Mouse (Mus musculus) cerebellum, postnatal 10 days (tissue): ENCODE results near the gene Ndufa11.
A peak's percentile ranks its signal among the peaks of the same experiment; 100 is the strongest.

Experiments
- DNase-seq, 2 experiments: peaks; one replicate each; pipeline ENCODE4 v3.0.0; 2021; ENCODE audit warnings: mixed read lengths in 2 of 2

The Ndufa11 gene

GRCm38 (mm10) chr17:56717363-56718058 lies at the start of gene Ndufa11, which contains the start of gene Vmac:
Ndufa11 (plus strand) TSS chr17:56717767.
Vmac (minus strand) TSS chr17:56718022.
- DNase-seq, result peak; percentile 98 to 99

DNA sequence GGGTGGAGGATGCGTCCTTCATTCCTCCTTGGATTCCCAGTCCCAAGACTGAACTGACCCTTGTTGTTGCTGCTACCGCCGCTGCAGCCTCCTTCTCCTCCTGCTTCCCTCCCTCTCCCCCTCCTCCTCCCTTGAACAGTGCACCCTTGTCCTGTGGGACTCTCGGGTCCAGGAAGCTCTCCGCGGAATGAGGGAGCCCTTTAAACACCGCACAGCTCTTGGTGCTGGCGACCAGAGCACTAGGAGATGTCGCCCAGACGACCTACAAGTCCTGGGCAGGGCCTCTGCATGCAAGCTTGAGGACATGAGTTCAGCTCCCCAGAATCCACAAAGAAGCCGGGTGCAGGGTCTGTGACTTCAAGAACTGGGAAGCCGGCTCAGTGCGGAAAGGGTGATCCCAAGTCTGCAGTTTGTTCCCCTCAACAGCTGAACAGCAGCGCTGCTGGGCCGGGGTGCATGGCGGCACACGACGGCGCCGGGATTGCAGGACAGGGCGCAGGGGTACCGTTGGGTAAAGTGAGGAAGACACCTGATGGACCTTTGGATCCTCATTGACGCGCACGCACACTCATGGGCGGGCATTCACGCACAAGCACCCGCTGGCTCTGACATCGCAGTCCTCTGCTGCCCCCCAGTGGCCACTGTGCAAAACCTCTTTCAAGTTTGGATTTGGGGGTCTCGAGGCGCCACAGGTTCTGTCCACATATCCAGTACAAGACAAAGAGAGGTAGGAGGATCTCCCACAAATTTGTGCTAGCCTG lies 49.0 kb upstream of the Ndufa11 start:
- peak; percentile 95 to 96 for DNase-seq

DNA sequence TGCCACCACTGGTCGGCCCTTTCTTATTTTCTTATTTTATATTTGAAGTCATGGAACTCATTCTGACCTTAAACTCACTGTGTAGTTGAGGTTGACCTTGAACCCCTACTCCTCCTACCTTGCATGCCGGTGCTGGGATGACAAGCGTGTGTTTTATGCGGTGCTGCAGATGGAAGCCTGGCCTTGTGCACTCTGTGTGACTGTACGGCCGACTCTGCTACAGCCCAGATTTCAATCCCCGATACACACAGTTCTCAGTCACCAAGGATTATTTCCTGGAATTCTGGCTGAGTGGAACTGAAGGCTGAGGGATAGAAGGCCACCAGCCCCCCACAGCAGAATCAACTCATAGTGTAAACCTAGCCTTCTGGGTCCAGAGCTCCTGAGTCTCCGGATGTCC lies 47.8 kb upstream of the Ndufa11 start:
- DNase-seq, result no peak

DNA sequence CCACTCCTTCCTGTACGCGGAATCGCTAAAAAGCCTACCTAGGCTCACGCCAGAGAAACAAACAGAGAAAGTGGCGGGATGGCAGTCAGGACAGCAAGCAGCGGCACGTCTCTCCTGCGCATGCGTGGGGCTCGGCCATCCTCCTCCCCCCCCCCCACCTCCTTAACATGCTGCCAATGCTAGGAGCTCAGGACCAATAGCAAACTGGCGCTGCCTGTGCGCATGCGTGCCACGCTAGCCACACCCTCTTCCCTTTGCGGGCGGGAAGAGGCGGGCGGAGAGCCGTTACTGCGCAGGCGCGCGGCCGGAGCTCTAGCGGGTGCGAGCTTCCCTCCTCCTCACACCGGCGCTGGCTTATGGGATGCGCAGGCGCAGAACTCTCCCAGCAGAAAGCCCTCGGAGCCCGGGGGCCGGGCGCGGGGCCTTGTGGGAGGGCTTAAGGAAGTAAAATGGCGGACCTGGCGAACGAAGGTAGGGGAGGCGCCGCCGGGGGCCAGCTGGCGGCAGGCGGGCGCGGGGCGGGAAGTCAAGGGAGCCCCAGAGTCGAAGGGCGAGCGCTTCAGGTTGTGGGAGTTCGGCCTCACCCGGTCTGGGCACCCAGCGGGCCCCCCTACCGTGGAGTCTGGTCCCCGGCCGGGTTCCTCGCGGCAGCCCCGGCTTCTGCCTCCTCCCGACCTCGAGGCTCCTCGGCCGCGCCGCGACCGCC lies 44.5 kb upstream of the Ndufa11 start, which contains the start of gene Ranbp3:
Gene Ranbp3, plus strand, starts transcription at position 354 of the 706 bp plus-strand sequence.
- peak; percentile 99 to 100 for DNase-seq

GRCm38 (mm10) chr17:56673647-56674416 lies 43.7 kb upstream of the Ndufa11 start:
- DNase-seq, result peak in 1 of 2 experiments; percentile 50

DNA sequence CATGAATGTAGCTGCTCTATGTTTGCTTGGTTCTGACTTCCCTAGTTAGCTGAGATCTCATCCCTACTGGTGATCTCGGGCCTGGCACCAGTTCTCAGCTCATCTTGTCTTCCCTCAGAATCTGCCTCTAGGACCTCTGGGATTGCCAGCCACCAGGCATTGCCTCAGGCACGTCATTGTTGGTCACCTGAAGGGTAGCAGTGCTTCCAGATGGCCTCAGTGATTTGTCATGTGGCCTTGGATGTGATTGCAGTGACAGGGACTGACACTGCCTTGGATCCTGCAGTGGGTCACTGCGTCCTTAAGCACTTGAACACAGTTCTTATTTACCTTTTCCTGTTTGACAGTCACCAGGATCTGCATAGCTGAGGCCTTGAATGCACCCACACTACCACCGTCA lies 35.8 kb upstream of the Ndufa11 start:
- no peak for DNase-seq

DNA sequence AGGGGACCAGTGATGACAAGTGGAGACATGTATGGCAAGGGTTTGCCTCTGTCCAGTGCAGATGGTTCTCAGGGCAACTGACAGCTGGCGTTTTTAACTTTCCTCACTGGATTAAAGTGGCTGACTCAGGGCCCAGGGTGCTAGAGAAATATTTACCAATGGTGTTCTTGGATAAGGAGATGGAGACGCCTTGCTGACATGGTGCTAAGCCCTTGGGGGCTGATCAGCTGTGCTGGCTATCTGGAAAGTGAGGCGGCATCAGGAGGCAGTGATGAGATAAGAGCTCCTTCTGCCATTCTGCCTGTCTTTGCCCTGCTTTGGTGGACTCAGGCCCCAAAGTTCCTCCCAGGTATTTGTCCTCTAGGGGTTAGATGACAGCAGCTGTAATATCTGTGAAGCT lies 34.7 kb upstream of the Ndufa11 start:
- DNase-seq, result no peak

GRCm38 (mm10) chr17:56683546-56684140 lies 33.9 kb upstream of the Ndufa11 start:
- DNase-seq, result no peak

DNA sequence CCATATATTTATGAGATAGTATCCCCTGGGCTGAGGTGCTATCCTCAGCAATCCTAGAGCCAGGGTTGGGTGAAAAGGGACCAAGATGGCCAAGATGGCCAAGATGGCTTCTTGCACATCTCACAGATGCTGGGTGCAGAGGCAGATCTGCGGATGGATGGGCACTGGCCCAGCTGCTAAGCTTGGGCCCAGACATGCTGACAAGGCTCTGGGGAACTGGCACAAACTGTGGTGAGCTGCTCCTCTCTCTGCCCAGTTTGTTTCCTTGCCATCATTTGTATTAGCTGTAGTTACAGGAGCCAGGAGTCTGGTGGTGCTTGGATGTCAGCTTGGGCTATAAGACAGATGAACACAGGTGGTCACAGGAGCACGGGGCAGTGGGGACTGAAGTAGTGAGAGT lies 32.9 kb upstream of the Ndufa11 start:
- peak in 1 of 2 experiments; percentile 48 for DNase-seq

GRCm38 (mm10) chr17:56686801-56687200 lies 30.8 kb upstream of the Ndufa11 start:
- DNase-seq, result no peak

- DNase-seq, result no peak
These were observed 29.5 kb upstream of the Ndufa11 start for GRCm38 (mm10) chr17:56688045-56688444.

DNA sequence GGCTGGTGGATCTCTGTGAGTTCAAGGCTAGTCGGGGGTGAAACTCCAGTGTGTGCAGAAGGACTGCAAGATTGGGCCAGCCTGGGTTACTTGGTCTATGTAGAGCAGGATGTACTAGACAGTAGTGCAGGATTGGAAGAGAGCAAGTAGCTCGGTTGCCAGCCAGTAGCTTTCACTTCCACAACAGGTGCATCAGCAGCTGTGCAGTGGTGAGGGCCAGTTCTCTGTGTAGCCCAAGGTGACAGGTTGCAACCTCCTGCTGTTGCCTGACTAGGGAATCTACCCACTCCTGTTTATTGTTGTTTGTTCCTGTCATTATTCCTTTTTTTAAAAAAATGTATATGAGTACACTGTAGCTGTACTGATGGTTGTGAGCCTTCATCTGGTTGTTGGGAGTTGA lies 28.9 kb upstream of the Ndufa11 start:
- no peak for DNase-seq

- DNase-seq, result no peak
These were observed 24.2 kb upstream of the Ndufa11 start for GRCm38 (mm10) chr17:56693395-56693794.

GRCm38 (mm10) chr17:56693851-56694310 lies 23.7 kb upstream of the Ndufa11 start:
- peak; percentile 87 to 90 for DNase-seq

DNA sequence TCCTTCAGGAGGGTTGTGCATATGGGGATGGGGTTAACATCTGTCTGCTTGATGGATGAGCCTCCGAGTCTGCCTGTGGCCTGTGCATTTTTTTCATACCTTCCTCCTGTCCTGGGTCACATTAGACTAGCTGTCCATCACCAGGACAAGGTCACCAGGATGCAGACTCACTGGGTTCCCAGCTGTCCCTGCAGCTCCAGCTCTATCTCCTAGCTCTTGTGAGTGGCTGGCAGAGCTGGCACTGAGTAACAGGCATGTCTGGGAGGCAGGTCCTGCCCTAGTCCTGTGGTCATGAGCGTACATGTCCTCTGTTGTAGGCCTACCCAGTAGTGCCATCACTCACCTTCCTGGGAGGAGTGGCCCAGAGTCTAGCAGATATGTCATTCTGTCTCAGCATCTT lies 17.1 kb upstream of the Ndufa11 start:
- no peak for DNase-seq

DNA sequence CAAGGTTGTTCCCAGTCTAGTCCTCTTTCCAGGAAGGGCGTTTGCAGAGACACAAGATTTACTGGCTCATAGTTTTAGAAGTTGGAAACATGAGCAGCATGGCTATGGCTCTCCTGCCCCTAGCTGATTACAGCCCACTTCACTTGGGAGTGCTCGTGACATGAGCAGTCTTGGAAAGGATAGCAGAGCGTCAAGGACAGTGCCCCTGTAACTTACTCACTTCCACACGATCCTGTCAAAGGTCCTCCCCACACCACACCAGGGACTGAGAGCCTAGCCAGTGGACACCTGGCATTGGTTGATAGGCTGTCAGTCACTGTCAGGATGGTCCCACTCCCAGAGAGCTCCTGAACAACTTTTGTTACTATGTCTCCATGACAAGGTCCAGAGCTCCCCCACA lies 14.5 kb upstream of the Ndufa11 start:
- no peak for DNase-seq

- DNase-seq, result no peak
These were observed 11.1 kb upstream of the Ndufa11 start for GRCm38 (mm10) chr17:56706515-56706914.

DNA sequence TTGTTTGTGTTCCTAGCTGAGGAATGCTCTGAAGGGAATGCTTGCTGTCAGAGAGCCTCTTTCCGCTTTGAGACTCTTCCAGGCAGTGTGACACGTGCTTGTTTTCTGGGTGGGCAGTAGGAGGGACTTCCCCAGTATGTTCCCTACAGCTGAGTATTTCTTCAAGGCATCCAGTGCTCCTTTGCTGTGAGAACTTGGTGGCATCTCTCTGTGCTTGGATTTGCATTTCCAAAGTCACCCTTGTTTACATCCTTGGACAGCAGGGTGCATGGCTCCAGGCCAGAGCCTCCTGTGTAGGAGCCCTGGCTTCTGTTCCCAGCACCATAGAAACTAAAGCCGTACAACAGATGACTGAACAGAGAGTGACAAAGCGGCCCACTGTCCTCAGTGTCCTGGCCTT lies 8.9 kb upstream of the Ndufa11 start:
- DNase-seq, result peak in 1 of 2 experiments; percentile 46

- no peak for DNase-seq
These were observed 7.9 kb upstream of the Ndufa11 start for GRCm38 (mm10) chr17:56709708-56710107.

DNA sequence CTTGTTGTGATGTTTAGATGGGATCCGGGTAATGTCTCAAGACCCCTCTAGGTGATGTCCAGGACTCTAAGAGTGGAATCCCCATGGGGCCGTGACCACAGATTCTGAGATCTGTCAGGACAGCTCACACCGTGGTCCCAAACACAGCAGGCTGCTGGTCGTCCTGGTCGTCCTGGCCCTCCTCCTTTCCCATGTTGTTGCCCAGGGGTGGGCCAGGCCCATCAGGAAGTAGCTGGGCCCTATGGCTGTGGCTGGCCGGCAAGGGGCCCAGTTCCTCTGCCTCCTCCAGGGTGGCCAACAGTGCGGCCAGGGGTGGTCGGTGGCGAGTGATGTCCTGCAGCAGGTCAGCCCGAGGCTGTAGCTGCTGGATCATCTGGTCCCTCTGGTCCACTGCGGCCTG lies 2.2 kb upstream of the Ndufa11 start:
- DNase-seq, result peak in 1 of 2 experiments; percentile 37

- peak; percentile 41 for DNase-seq
These were observed 1.5 kb upstream of the Ndufa11 start for GRCm38 (mm10) chr17:56715914-56716654.
